In genomic region chr4:99792365-99792764, GRCm38 (mm10) we compare ENCODE assay signal across 28 mouse cellular contexts. TPM values are rescaled to one million over a fixed set of nuclear protein-coding genes. Genes with fewer than 3 reads are reported as not detected.
DNase-seq lines count a peak whose midpoint lies in the region; ATAC-seq lines count a peak whose summit lies in the region.
"Had no signal": no experiment of that assay in that cellular context is flagged by ENCODE, and none has a peak within 500 bp of the region (broad histone marks: within the 10 kb centered on the region; RNA-seq: fewer than 3 reads in every experiment).

No protein-coding gene starts in this region.

- no peaks in the 10 kb centered on the region for H3K27me3 ChIP-seq in embryonic facial prominence, embryonic 11.5 days (ENCODE audit: control insufficient read depth, insufficient read depth, low read length)
- no peaks in the 10 kb centered on the region for H3K27me3 ChIP-seq in embryonic facial prominence, embryonic 10.5 days (replicated peaks; ENCODE audit: low read depth, poor library complexity, severe bottlenecking)
- no peaks in the 10 kb centered on the region for H3K27me3 ChIP-seq in midbrain, embryonic 11.5 days (ENCODE audit: control insufficient read depth, insufficient read depth, low read length)
- H3K27me3 ChIP-seq in midbrain, embryonic 10.5 days (ENCODE audit: low read depth, poor library complexity, severe bottlenecking): no peaks in the 10 kb centered on the region
- no peaks in the 10 kb centered on the region for H3K27me3 ChIP-seq in intestine, embryonic 16.5 days (replicated peaks; ENCODE audit: control insufficient read depth, insufficient read depth, low read length)
- H3K27me3 ChIP-seq: embryonic facial prominence, embryonic 15.5 days; heart, embryonic 15.5 days; limb, embryonic 15.5 days; liver, embryonic 15.5 days; Patski had no signal

- DNase-seq in embryonic facial prominence, embryonic 11.5 days (ENCODE audit: low spot score): peak; percentile 7
- no peak for DNase-seq in embryonic facial prominence, embryonic 10.5 days (ENCODE audit: low spot score)
- peak; percentile 84 for DNase-seq in midbrain, embryonic 11.5 days (ENCODE audit: low spot score, missing footprints)
- DNase-seq in midbrain, embryonic 10.5 days (ENCODE audit: low spot score): no peak
- no peak for DNase-seq in ovary, postnatal 10 days (ENCODE audit: low spot score)
- DNase-seq: adrenal gland, adult 8-10 months; cerebellum, adult 2 months; cerebellum, postnatal 36 days; heart, postnatal 36 days; left cerebral cortex, postnatal 4 days; right cerebral cortex, postnatal 14 days; thymus, adult 2 months; thymus, postnatal 4 days had no signal

- H3K4me3 ChIP-seq in embryonic facial prominence, embryonic 11.5 days (ENCODE audit: low read depth, low read length): no peak overlapping the region
- H3K4me3 ChIP-seq in embryonic facial prominence, embryonic 10.5 days: no peak overlapping the region
- no peak overlapping the region for H3K4me3 ChIP-seq in midbrain, embryonic 11.5 days (ENCODE audit: low read depth, low read length)
- no peak overlapping the region for H3K4me3 ChIP-seq in midbrain, embryonic 10.5 days
- H3K4me3 ChIP-seq in intestine, embryonic 16.5 days (ENCODE audit: low read length): no peak overlapping the region
- H3K4me3 ChIP-seq: embryonic facial prominence, embryonic 15.5 days; heart, embryonic 15.5 days; left cerebral cortex, adult 2 months; limb, embryonic 15.5 days; liver, embryonic 15.5 days had no signal

- no peak overlapping the region for H3K27ac ChIP-seq in embryonic facial prominence, embryonic 11.5 days (replicated peaks; ENCODE audit: low read depth, low read length)
- H3K27ac ChIP-seq in embryonic facial prominence, embryonic 10.5 days (replicated peaks): no peak overlapping the region
- no peak overlapping the region for H3K27ac ChIP-seq in midbrain, embryonic 11.5 days (ENCODE audit: low read depth, low read length)
- H3K27ac ChIP-seq in midbrain, embryonic 10.5 days (replicated peaks): no peak overlapping the region
- H3K27ac ChIP-seq in intestine, embryonic 16.5 days (ENCODE audit: low read length): no peak overlapping the region
- H3K27ac ChIP-seq: embryonic facial prominence, embryonic 15.5 days; heart, embryonic 15.5 days; left cerebral cortex, adult 2 months; limb, embryonic 15.5 days; liver, embryonic 15.5 days; stomach, postnatal 0 days had no signal

- 88% methylated on average over 6 of the region's 6 CpGs for WGBS in embryonic facial prominence, embryonic 11.5 days
- 90% methylated on average over 6 of the region's 6 CpGs for WGBS in embryonic facial prominence, embryonic 10.5 days
- 92% methylated on average over 6 of the region's 6 CpGs for WGBS in midbrain, embryonic 11.5 days
- WGBS in midbrain, embryonic 10.5 days: 93% methylated on average over 6 of the region's 6 CpGs
- WGBS in intestine, embryonic 16.5 days: 86% methylated on average over 6 of the region's 6 CpGs

- H3K4me1 ChIP-seq in embryonic facial prominence, embryonic 11.5 days (ENCODE audit: control insufficient read depth, insufficient read depth, low read length): no peaks in the 10 kb centered on the region
- no peaks in the 10 kb centered on the region for H3K4me1 ChIP-seq in embryonic facial prominence, embryonic 10.5 days
- no peaks in the 10 kb centered on the region for H3K4me1 ChIP-seq in midbrain, embryonic 11.5 days (ENCODE audit: control insufficient read depth, insufficient read depth, low read length)
- H3K4me1 ChIP-seq in midbrain, embryonic 10.5 days: no peaks in the 10 kb centered on the region
- no peaks in the 10 kb centered on the region for H3K4me1 ChIP-seq in intestine, embryonic 16.5 days (ENCODE audit: control insufficient read depth, insufficient read depth, low read length)
- H3K4me1 ChIP-seq: embryonic facial prominence, embryonic 15.5 days; heart, embryonic 15.5 days; limb, embryonic 15.5 days; liver, embryonic 15.5 days had no signal

- no peaks in the 10 kb centered on the region for H3K36me3 ChIP-seq in embryonic facial prominence, embryonic 11.5 days (replicated peaks; ENCODE audit: control insufficient read depth, insufficient read depth, low read depth, low read length)
- H3K36me3 ChIP-seq in embryonic facial prominence, embryonic 10.5 days (replicated peaks): peaks cover 37% of the 10 kb centered on the region
- H3K36me3 ChIP-seq in midbrain, embryonic 11.5 days (ENCODE audit: control insufficient read depth, insufficient read depth, low read length): no peaks in the 10 kb centered on the region; the same call in 1 of the 2 replicates
- H3K36me3 ChIP-seq in midbrain, embryonic 10.5 days: peaks cover 39% of the 10 kb centered on the region
- H3K36me3 ChIP-seq in intestine, embryonic 16.5 days (ENCODE audit: control insufficient read depth, insufficient read depth, low read length): no peaks in the 10 kb centered on the region
- H3K36me3 ChIP-seq: embryonic facial prominence, embryonic 15.5 days; heart, embryonic 15.5 days; limb, embryonic 15.5 days; liver, embryonic 15.5 days had no signal

- H3K9ac ChIP-seq in embryonic facial prominence, embryonic 11.5 days (replicated peaks; ENCODE audit: low read length): no peak overlapping the region
- no peak overlapping the region for H3K9ac ChIP-seq in midbrain, embryonic 11.5 days (ENCODE audit: low read length)
- H3K9ac ChIP-seq in intestine, embryonic 16.5 days (ENCODE audit: low read depth, low read length): no peak overlapping the region
- H3K9ac ChIP-seq: embryonic facial prominence, embryonic 15.5 days; heart, embryonic 15.5 days; limb, embryonic 15.5 days; liver, embryonic 15.5 days had no signal

- H3K9me3 ChIP-seq in embryonic facial prominence, embryonic 11.5 days (replicated peaks; ENCODE audit: control insufficient read depth, low read length): no peaks in the 10 kb centered on the region
- no peaks in the 10 kb centered on the region for H3K9me3 ChIP-seq in embryonic facial prominence, embryonic 10.5 days
- H3K9me3 ChIP-seq in midbrain, embryonic 11.5 days (ENCODE audit: control insufficient read depth, low read length): no peaks in the 10 kb centered on the region
- 0 out of 2 replicates have a peak, but pooled peaks cover 7% of the 10 kb centered on the region for H3K9me3 ChIP-seq in midbrain, embryonic 10.5 days (replicated peaks)
- no peaks in the 10 kb centered on the region for H3K9me3 ChIP-seq in intestine, embryonic 16.5 days (ENCODE audit: control insufficient read depth, low read length)
- H3K9me3 ChIP-seq: embryonic facial prominence, embryonic 15.5 days; G1E; heart, embryonic 15.5 days; limb, embryonic 15.5 days; liver, embryonic 15.5 days had no signal

- H3K4me2 ChIP-seq in embryonic facial prominence, embryonic 11.5 days (ENCODE audit: low read depth, low read length): no peak overlapping the region
- H3K4me2 ChIP-seq in midbrain, embryonic 11.5 days: no peak overlapping the region
- no peak overlapping the region for H3K4me2 ChIP-seq in intestine, embryonic 16.5 days (ENCODE audit: low read depth, low read length)
- H3K4me2 ChIP-seq: embryonic facial prominence, embryonic 15.5 days; heart, embryonic 15.5 days; limb, embryonic 15.5 days; liver, embryonic 15.5 days had no signal

- ATAC-seq in embryonic facial prominence, embryonic 11.5 days (replicated peaks; ENCODE audit: insufficient number of reproducible peaks, low FRiP score, low TSS enrichment, low read depth): no peak
- ATAC-seq in midbrain, embryonic 11.5 days (ENCODE audit: low FRiP score): no peak
- peak; percentile 29 to 53; a peak in 2 of 4 replicates for ATAC-seq in hematopoietic stem cell, adult 5-6 weeks (replicated peaks in 1 of 2; ENCODE audit: insufficient read depth in 1 of 2, low FRiP score in 2 of 2, low TSS enrichment in 1 of 2, low read depth in 1 of 2, poor library complexity in 2 of 2, severe bottlenecking in 2 of 2)
- no peak for ATAC-seq in intestine, embryonic 16.5 days
- ATAC-seq: activated CD4-positive, CD25-positive, alpha-beta regulatory T cell, adult 4 months; forebrain, embryonic 14.5 days; hindbrain, embryonic 16.5 days; intestine, postnatal 0 days; lung, postnatal 0 days; Patski had no signal

RNA-seq across cellular contexts. Expression of gene Efcab7, which starts 36.6 kb away (rescaled TPM):
- polyA plus RNA-seq in embryonic facial prominence, embryonic 11.5 days (2014; fragmentation: Nextera tagmentation; extraction: Ambion mirVana): 29.5 and 35.1 TPM in 2 replicates
- polyA plus RNA-seq in embryonic facial prominence, embryonic 10.5 days (2016; fragmentation: Nextera tagmentation; extraction: Ambion mirVana): 22.9 and 23.7 TPM in 2 replicates
- 29.1 and 29.7 TPM in 2 replicates for polyA plus RNA-seq in midbrain, embryonic 11.5 days (2014; fragmentation: Nextera tagmentation; extraction: Ambion mirVana)
- polyA plus RNA-seq in midbrain, embryonic 10.5 days (2016; fragmentation: Nextera tagmentation; extraction: Ambion mirVana): 21.8 and 24.1 TPM in 2 replicates
- total RNA-seq in hematopoietic stem cell, adult 5-6 weeks (2017): 4.7 and 49.7 TPM in 2 replicates
- polyA plus RNA-seq in intestine, embryonic 16.5 days (2015; fragmentation: Nextera tagmentation; extraction: Ambion mirVana): 11.5 and 12.4 TPM in 2 replicates

Comparison
In these comparisons a context has a peak if more than half of its experiments do, and no peak if none do; other contexts are left out.
1. DNase-seq: peak in embryonic facial prominence, embryonic 11.5 days (single experiment) and midbrain, embryonic 11.5 days (single experiment); none in embryonic facial prominence, embryonic 10.5 days (single experiment), midbrain, embryonic 10.5 days (single experiment) and ovary, postnatal 10 days (single experiment).
2. ATAC-seq: peak in hematopoietic stem cell, adult 5-6 weeks (2 of 2); none in embryonic facial prominence, embryonic 11.5 days (single experiment), midbrain, embryonic 11.5 days (single experiment) and intestine, embryonic 16.5 days (single experiment).